Mouse (Mus musculus): ENCODE results near the gene Negr1.

GRCm38 (mm10) chr3:156745218-156745770 is 183.7 kb downstream of the Negr1 start:
- TF ChIP-seq CTCF (IDR thresholded peaks at IDR 0.05), result no peak
- TF ChIP-seq POLR2A (IDR thresholded peaks at IDR 0.05; ENCODE audit: insufficient read depth, low read depth, low read length), result no peak

Data from heart, adult 2 months (tissue).